Mouse (Mus musculus): Measurements from ENCODE around the gene Ift88. TPM values are rescaled to one million over a fixed set of nuclear protein-coding genes. Genes with fewer than 3 reads are reported as not detected.

Ift88 gene
- polyA plus RNA-seq, 3 experiments from 2014 or later, result 2.0 to 4.1 (median 3.8) TPM

DNA sequence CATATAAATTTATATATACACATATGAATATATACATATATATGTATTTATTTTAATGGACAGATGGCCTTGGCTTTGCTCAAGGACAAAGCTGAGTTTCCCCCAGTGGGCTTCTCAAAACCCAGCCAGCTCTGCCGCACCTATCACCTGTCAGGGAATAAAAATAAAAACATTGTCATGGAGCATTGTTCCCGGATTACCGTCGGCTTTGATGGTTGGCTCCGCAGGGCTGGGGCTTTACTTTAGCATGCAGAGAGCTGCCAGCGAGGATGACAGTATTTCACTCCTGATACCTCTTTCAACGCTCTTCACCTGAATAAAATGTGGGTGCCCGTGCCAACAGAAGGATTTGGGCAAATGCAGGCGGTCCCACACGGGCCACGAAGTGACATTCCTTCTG is 110.0 kb downstream of the Ift88 start:
- ATAC-seq, result no peak

DNA sequence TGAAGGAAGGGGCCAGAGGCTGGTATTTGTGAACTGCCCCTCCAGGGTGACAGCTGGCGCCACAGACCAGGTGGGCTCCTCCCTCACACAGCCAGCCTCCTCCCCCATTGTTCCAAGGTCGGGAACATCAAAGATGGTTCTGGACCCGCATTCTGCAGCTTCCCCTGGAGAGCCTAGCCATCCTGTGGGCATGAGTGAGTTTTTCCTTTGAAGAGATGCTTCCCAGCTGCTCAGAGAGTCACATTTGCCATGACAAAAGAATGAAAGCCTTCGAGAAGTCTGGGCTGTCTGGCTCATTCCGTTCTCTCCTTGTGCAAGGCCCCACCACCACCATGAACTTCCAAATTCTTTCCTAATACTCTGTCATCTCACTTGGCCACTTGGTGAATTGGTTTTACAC is 110.5 kb downstream of the Ift88 start:
- no peak for ATAC-seq

DNA sequence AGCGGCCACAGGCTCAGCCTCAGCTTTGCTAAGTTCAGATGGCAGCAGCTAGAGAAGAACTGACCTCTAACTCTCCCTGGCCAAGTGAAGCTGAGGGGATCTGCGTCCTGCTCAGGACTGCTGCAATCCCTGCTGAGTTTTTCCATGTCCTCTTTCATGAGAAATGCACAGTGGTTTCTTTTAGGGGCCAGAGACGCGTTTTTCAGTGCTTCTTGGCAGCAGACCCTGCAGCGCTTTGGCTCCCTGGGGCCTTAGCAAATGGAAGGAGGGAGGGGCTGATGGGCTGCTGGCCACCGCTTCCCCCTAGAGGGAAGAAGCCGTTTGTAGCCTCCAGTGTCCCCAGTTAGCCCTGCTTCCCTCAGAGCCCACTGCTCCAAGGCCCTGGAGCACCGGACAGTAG is 111.1 kb downstream of the Ift88 start:
- ATAC-seq, result no peak

DNA sequence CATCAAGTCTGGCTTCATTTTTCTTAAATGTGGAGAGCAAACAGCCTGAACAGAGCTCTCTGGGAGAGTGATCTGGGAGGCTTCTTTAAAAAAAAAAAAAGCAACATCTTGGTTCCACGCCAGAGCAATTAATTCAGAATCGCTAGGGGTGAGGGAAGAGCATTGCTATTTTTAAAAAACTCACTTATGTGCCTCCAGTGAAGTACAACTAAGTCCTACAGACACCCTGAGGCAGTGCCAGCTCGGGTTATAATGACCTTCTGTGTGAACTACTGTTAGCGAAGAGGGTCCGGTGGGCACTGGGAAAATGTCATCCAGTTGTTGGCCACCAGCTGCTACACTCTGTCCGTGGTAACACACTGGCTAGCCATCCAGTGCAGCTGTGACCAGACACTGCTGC is 111.8 kb downstream of the Ift88 start:
- no peak for ATAC-seq

DNA sequence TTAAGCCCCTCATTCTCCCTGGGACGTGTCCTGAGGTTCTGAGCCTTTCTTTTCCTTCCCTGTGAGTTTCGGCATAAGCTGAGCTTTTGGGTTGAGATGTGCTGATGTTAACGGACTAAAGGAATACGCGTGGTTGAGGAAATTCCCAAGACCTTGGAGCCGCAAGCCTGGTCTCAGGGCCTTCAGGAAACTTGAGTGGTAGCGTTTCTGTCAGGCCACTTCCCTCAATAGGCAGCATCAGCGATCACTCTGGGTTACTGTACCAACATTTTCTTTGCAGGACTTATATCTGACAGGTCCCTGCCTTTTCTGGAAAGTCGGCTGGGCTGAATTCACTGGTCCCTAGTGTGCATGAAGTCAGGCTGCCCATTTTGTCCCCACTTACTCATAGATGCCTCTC is 113.0 kb downstream of the Ift88 start:
- ATAC-seq, result no peak

DNA sequence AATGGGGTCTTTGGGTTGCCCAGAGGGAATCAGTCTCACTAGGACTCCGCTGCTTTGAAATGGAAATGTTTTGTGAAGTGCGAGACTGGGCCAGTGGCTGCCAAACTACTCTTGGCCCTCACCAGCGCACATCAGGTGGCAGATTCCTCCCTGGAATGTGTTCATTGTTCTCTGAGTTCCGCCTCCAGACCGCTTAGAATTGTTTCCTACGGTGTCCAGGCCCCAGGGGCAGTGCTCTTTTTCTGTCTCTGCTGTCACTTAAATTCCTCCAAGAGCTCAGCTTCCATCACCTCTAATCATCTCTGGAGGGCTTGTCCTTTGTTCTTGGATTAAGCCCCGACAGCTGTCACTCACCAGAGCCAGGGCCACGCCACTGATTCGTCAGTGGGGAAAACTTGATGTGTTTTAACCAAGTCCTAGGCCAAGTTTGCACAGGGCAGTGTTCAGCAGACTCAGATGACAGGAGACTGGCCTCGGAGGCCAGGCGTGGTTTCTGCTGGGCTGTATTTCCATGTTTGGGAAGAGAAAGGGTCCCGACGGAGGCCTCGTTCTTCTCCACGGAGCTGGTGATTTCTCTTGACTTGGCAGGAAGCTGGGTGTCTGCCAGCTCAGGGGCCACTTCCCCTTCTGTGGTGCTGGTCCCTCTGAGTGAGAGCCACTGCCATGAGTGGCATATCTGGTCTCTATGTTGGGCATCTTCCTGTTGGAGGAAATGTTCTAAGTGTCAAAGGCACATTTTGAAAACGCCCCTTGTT is 113.6 kb downstream of the Ift88 start:
- ATAC-seq, result no peak

DNA sequence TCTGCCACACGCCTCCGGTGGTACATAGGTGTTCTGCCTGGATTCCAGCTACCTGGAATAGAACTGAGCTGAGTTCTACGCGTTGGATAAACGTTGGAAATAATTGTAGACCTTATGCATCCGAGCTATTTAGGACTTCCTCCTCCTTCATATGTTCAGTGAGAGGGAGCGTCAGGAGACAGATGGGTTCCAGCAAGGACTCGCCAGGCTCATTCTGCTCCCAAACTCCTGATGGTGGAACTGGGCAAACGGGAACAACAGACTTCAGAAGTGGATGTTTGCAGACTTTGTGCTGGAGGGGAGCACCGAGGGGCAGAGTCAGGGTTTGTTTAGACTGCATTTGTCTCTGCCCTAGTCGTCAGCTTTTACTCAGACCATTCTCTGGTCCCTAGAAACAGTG is 116.8 kb downstream of the Ift88 start:
- ATAC-seq, result no peak

DNA sequence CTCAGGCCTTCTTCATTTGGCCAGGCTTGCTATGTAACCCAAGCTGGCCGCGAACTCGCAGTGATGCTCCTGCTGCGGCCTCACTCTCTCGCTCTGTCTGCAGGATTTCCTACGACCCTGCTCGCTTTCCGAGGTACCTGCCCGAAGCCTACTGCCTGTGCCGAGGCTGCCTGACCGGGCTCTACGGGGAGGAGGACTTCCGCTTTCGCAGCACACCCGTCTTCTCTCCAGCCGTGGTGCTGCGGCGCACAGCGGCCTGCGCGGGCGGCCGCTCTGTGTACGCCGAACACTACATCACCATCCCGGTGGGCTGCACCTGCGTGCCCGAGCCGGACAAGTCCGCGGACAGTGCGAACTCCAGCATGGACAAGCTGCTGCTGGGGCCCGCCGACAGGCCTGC is 118.4 kb downstream of the Ift88 start:
- no peak for ATAC-seq

DNA sequence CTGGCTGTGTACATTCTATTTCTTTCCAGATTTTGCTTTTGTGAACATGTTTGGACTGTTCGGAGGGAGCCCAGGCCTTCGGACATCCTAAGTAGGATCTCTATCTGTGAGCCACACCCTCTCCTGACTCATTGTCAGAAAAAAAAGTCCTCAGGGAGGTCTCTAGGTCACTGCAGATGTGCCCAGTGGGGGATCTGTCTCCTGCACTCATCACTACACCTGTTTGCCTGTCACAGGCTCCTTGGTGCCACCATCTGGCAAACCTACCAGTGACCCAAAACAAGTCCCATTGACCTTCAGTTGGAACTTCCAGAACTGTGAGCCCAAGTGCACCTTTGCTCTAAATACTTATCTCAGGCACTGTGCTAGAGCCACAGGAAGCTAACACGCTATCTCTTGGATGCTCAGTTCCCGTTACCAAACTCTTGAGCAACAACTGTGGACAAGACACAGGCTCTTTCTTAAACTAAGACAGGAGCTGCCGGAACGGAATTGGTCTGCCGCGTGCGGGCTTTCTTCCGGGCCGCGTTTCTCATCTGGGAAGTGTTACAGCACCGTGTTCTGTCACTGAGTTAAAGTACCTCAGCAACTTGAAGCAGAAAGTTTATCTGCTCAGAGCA is 119.7 kb downstream of the Ift88 start:
- ATAC-seq, result no peak

DNA sequence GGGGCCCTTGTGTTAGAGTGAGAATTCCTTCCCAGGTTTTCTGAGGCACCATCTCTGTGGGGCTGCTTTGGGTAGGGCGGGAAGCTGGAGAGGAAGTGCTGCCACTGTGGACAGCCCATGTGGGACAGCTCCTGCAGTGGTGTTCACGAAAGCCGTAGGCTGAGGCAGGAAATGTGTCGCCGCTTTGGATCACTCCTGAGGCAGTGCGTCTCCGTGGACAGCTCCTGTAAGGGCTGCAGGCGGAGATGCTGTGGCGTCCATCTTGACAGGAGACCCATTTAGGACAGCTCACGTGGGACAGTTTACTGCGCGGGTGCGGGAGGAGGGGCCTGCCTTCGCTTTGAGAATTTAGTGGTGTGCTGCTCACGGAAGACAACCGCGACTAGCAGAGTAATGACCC is 121.7 kb downstream of the Ift88 start:
- no peak for ATAC-seq

DNA sequence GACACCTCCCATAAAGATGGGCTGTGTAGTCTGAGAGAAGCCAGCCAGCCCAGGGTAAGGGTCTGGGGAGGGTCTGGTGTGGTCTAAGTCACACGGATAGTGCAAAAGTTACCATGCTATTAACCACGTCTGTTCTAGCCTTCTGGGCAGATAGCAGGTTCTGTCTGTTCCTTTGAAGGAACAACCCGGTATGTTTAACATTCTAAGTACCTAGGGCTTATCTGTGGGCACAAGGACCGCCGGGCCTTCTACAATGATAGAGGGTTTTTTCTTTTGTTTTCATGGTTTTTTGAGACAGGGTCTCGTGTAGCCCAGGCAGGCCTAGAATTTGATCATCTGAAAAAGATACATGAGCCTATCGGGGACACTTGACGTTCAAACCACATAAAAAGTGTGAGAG is 122.3 kb downstream of the Ift88 start:
- no peak for ATAC-seq

DNA sequence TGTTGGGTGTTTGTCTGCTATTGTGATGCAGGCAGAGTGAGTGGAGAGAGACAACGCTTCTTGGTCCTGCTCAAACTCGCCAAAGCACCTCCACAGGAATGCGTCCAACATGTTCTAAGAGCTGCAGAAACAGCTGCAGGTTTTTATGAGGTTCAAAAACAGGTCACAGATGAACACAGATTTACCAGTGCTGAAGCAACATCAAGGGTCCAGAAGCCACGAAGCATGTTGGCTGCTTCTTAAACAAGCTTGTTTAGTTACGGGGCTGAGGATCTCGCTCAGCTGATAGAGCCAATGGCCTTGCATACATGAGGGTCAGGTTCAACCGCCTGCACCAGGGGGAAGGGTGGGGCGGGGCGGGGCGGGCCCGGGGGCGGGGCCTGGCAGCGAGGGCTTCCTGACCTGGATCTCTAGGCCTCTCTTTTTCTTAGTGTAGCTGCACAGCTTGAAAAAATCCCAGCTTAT is 122.7 kb downstream of the Ift88 start:
- no peak for ATAC-seq

DNA sequence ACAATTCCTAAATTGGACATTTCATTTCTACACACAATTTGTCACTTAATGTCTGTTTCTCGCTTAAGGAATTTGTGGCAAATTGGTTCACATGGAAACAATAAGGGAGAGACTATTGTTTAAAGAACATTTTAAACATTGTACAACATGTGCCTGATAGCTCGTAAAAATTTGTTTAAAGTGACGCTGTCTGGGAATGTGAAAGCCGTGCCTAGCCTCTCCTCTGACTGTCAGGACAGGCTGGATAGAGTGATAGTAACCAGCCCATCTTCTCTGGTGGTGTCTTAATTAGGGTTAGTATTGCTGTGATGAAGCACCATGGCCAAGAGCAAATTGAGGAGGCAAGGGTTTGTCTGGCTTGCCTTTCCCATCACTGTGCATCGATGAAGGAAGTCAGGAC is 123.2 kb downstream of the Ift88 start:
- ATAC-seq, result no peak

DNA sequence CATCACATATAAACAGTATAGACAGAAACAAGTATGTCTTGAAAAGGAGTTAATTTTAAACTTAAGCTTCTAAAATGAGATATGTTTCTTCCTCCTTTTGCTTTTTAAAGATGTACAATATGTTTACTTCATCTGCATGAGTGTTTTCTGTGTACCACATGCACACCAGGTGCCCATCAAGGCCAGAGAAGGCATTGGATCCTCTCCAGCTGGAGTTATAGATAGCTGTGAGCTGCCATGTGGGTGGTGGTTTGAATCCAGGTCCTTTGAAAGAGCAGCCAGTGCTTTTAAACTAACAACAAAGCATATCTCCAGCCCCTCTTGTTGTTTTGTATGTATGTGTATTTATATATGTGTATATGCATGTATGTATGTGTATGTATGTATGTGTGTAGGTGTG is 129.1 kb downstream of the Ift88 start:
- ATAC-seq, result no peak

DNA sequence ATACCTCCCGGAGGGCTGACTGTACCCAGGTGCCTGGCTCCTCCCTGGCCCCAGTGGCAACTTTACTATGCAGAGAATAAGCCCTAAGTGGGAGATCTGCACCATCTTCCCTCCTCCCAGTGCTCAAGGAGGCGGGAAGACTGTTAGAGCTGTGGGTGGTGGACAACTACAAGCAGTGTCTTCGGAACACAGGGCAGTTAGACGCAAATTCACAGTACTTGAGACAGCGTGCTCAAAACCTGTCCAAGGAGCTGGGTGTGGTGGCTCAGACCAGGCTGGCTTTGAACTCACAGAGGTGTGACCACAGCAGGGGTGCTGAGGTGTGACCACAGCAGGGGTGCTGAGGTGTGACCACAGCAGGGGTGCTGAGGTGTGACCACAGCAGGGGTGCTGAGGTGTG is 130.6 kb downstream of the Ift88 start:
- no peak for ATAC-seq

DNA sequence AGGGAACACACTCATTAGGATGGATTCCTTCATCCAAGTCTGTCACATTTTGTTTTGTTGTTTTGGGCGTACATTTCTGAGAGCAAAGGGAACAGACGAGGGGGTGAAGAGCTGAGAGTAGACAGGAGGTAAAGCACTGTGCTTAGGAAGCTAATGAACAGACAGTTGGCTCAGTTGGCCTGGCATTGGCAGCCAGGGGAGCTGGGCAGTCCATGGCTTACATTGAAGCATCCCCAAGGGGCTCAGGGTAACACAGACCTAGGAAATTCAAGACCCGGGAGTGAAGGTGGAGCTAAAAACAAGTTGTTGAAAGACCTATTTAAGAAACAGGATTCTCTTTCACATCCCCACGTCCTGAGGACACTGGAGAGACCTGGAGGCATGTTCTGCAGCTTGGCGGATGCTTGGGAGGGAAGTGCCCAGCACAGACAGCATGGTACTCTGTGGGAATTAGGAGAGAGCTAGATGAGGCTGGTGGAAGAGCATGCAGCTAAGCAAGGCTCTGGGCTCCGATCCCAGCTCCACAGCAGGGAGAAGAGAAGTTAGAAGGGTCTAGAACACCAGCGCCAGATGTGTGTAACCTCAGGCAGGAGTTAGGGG is 131.7 kb downstream of the Ift88 start:
- ATAC-seq, result no peak

DNA sequence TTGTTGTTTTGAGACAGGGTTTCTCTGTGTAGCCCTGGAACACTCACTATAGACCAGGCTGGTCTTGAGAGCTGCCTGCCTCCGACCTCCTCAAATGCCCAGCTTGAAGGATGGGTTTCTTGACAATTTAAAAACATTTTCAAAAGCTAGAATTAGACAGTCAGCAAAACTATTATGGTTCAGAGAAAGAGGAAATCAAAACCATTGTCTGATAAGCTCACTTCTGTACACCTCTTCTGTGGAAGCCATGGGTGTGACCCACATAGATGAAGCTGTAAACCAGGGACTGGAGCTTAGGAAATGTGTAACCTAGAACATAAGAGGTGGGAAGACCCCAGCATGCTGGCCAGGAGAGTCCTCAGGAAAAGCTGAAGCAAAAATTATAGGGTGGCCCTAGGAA is 133.1 kb downstream of the Ift88 start:
- no peak for ATAC-seq

DNA sequence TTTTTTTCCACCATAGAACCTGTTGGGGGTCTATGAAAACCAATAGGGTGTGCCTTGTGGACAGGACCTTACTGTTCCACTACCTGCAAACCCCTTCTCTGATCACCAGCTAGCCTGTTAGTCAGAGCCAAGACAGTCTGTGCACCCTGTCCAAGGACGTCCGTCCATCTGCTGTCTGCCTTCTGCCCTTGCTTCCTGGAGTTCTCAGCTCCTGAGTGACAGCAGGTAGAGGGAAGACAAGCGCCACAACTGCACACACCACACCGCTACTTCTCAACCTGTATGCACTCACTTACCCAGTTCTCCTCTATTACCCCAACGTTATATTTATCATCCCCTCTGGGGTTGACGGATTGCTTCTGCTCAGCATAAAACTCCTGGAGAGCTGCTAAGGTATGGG is 141.8 kb downstream of the Ift88 start:
- ATAC-seq, result no peak

Other genes starting within 250 kb of the Ift88 start
- gene Cryl1, start 25.5 kb upstream of the Ift88 start, polyA plus RNA-seq (2017; shearing (Covaris generic)), result 10 to 100 TPM; 14.0 to 26.1 (median 18.7) TPM
- not detected for gene Il17d, start 100.7 kb downstream of the Ift88 start, polyA plus RNA-seq (2017; shearing (Covaris generic))
- 100 to 1,000 TPM in 2 of 3 experiments, 10 to 100 TPM in 1; 90.1 to 134 (median 126) TPM for gene Eef1akmt1, start 147.6 kb downstream of the Ift88 start, polyA plus RNA-seq (2017; shearing (Covaris generic))
- 10 to 100 TPM; 24.6 to 32.2 (median 29.7) TPM for gene Xpo4, start 241.4 kb downstream of the Ift88 start, polyA plus RNA-seq (2017; shearing (Covaris generic))